Mouse (Mus musculus) MEL (cell line): Measurements from ENCODE around the gene Tmem186. TPM values are rescaled to one million over a fixed set of nuclear protein-coding genes. Genes with fewer than 3 reads are reported as not detected.
A peak's percentile ranks its signal among the peaks of the same experiment; 100 is the strongest.

ENCODE experiments used
- DNase-seq: peaks from one replicate; pipeline ENCODE4 v3.0.0; 2011; ENCODE audit warnings: low read depth, low spot score
- H3K27ac ChIP-seq: 2 replicates; pipeline ENCODE4 v1.5.1; 2012; ENCODE audit warnings: low read depth, mild to moderate bottlenecking, control low read depth, low read length, moderate library complexity; ENCODE audit not compliant: control insufficient read depth
- H3K27me3 ChIP-seq, 2 experiments: fragments of 150-350 bp in 1 of 2; sonication (generic) in 1 of 2; 2 replicates each; pipeline ENCODE4 v1.6.1; 2012; ENCODE audit warnings: low read length in 2 of 2, mild to moderate bottlenecking in 2 of 2, improper control_type of control experiment in 1 of 2, moderate library complexity in 1 of 2; ENCODE audit not compliant: insufficient read depth in 2 of 2, control insufficient read depth in 1 of 2
- H3K36me3 ChIP-seq, 2 experiments: 2 replicates each; pipeline ENCODE4 v1.6.1; 2012 to 2014; ENCODE audit warnings: low read length in 2 of 2, improper control_type of control experiment in 1 of 2, inconsistent platforms in 1 of 2, mild to moderate bottlenecking in 1 of 2; ENCODE audit not compliant: insufficient read depth in 2 of 2, control insufficient read depth in 1 of 2
- H3K4me1 ChIP-seq, 2 experiments: fragments of 150-350 bp in 1 of 2; sonication (generic) in 1 of 2; 2 replicates each; pipeline ENCODE4 v1.6.1; 2012; ENCODE audit warnings: low read length in 2 of 2, improper control_type of control experiment in 1 of 2, mild to moderate bottlenecking in 1 of 2; ENCODE audit not compliant: insufficient read depth in 2 of 2, control insufficient read depth in 1 of 2
- H3K4me3 ChIP-seq, 2 experiments: fragments of 150-350 bp in 1 of 2; sonication (generic) in 1 of 2; 2 replicates each; pipeline ENCODE4 v1.5.1; 2012; ENCODE audit warnings: low read depth in 2 of 2, low read length in 2 of 2, mild to moderate bottlenecking in 2 of 2, moderate library complexity in 2 of 2, control low read depth in 1 of 2, improper control_type of control experiment in 1 of 2; ENCODE audit not compliant: control insufficient read depth in 1 of 2, insufficient read depth in 1 of 2
- H3K79me2 ChIP-seq: 2 replicates; pipeline ENCODE4 v1.6.1; 2012; ENCODE audit warnings: mild to moderate bottlenecking, low read length, moderate library complexity; ENCODE audit not compliant: control insufficient read depth, poor library complexity, insufficient read depth
- H3K9ac ChIP-seq: 2 replicates; pipeline ENCODE4 v1.6.1; 2012; ENCODE audit warnings: low read depth, mild to moderate bottlenecking, control low read depth, low read length, moderate library complexity; ENCODE audit not compliant: control insufficient read depth, poor library complexity, severe bottlenecking
- H3K9me3 ChIP-seq: fragments of 150-350 bp; sonication (generic); replicated peaks from 2 replicates; pipeline ENCODE4 v1.6.1; 2012; ENCODE audit warnings: mild to moderate bottlenecking, low read length, improper control_type of control experiment, moderate library complexity; ENCODE audit not compliant: insufficient read depth
- BHLHE40 ChIP-seq: IDR thresholded peaks from 2 replicates; pipeline ENCODE4 v1.6.1; 2012; ENCODE audit warnings: low read depth, mild to moderate bottlenecking, inconsistent platforms, low read length, improper control_type of control experiment, borderline replicate concordance
- CTCF ChIP-seq, 3 experiments: IDR thresholded peaks in 2 of 3; conservative IDR thresholded peaks in 1 of 3; 2 replicates each; pipeline ENCODE4 v1.5.1; 2011 to 2012; ENCODE audit warnings: low read length in 3 of 3, low read depth in 2 of 3, mild to moderate bottlenecking in 2 of 3, improper control_type of control experiment in 1 of 3, inconsistent platforms in 1 of 3, mixed read lengths in 1 of 3, moderate library complexity in 1 of 3; ENCODE audit not compliant: control insufficient read depth in 1 of 3, insufficient read depth in 1 of 3, poor library complexity in 1 of 3, severe bottlenecking in 1 of 3
- E2F4 ChIP-seq: IDR thresholded peaks from 2 replicates; pipeline ENCODE4 v1.6.1; 2011; ENCODE audit warnings: low read depth, low read length, improper control_type of control experiment, borderline replicate concordance
- EP300 ChIP-seq, 2 experiments: IDR thresholded peaks; 2 replicates each; pipeline ENCODE4 v1.6.1; 2011; ENCODE audit warnings: improper control_type of control experiment in 2 of 2, low read length in 2 of 2, low read depth in 1 of 2, mild to moderate bottlenecking in 1 of 2
- ETS1 ChIP-seq: IDR thresholded peaks from 2 replicates; pipeline ENCODE4 v1.6.1; 2012; ENCODE audit warnings: low read depth, mild to moderate bottlenecking, inconsistent platforms, low read length, improper control_type of control experiment, moderate library complexity
- JUND ChIP-seq: IDR thresholded peaks from 2 replicates; pipeline ENCODE4 v1.6.1; 2011; ENCODE audit warnings: low read depth, mild to moderate bottlenecking, improper control_type of control experiment, low read length
- KAT2A ChIP-seq: conservative IDR thresholded peaks from 2 replicates; pipeline ENCODE4 v1.6.1; 2012; ENCODE audit warnings: low read depth, low read length, improper control_type of control experiment, inconsistent platforms
- MYC ChIP-seq: IDR thresholded peaks from 2 replicates; pipeline ENCODE4 v1.6.1; 2011; ENCODE audit warnings: low read depth, mild to moderate bottlenecking, low read length, improper control_type of control experiment, moderate library complexity
- NRF1 ChIP-seq: IDR thresholded peaks from 2 replicates; pipeline ENCODE4 v1.6.1; 2014; ENCODE audit warnings: low read depth, mild to moderate bottlenecking, inconsistent platforms, low read length, improper control_type of control experiment, moderate library complexity; ENCODE audit not compliant: poor library complexity, insufficient read depth, severe bottlenecking
- POLR2A ChIP-seq, 2 experiments: IDR thresholded peaks; 2 replicates each; pipeline ENCODE4 v1.6.1; 2011 to 2012; ENCODE audit warnings: low read length in 2 of 2, mild to moderate bottlenecking in 2 of 2, control low read depth in 1 of 2, improper control_type of control experiment in 1 of 2, low read depth in 1 of 2, moderate library complexity in 1 of 2; ENCODE audit not compliant: control insufficient read depth in 1 of 2, insufficient read depth in 1 of 2, poor library complexity in 1 of 2
- RAD21 ChIP-seq: IDR thresholded peaks from 2 replicates; pipeline ENCODE4 v1.6.1; 2011; ENCODE audit warnings: mild to moderate bottlenecking, low read depth, low read length, improper control_type of control experiment
- RCOR1 ChIP-seq: IDR thresholded peaks from 2 replicates; pipeline ENCODE4 v1.6.1; 2012; ENCODE audit warnings: low read depth, mild to moderate bottlenecking, inconsistent platforms, low read length, improper control_type of control experiment
- SMC3 ChIP-seq: IDR thresholded peaks from 2 replicates; pipeline ENCODE4 v1.6.1; 2011; ENCODE audit warnings: low read depth, low read length, improper control_type of control experiment
- TAL1 ChIP-seq: IDR thresholded peaks from 2 replicates; pipeline ENCODE4 v1.6.1; 2012; ENCODE audit warnings: mild to moderate bottlenecking, inconsistent platforms, low read length, moderate library complexity, mixed read lengths
- TBP ChIP-seq: IDR thresholded peaks from 2 replicates; pipeline ENCODE4 v1.8.0; 2011; ENCODE audit warnings: low read depth, low read length, improper control_type of control experiment
- USF2 ChIP-seq, 2 experiments: IDR thresholded peaks; 2 replicates each; pipeline ENCODE4 v1.6.1; 2011 to 2012; ENCODE audit warnings: improper control_type of control experiment in 2 of 2, low read length in 2 of 2, borderline replicate concordance in 1 of 2, inconsistent platforms in 1 of 2, low read depth in 1 of 2, mild to moderate bottlenecking in 1 of 2; ENCODE audit not compliant: insufficient read depth in 1 of 2
- ZC3H11A ChIP-seq: IDR thresholded peaks from 2 replicates; pipeline ENCODE4 v1.6.1; 2012; ENCODE audit warnings: low read depth, mild to moderate bottlenecking, inconsistent platforms, low read length, improper control_type of control experiment
- polyA plus RNA-seq, 2 experiments: library from polyadenylated mRNA; stranded (reverse) in 1 of 2; unstranded in 1 of 2; fragments of >175 nt in 1 of 2; fragments of >200 nt in 1 of 2; gene quantifications; 2 replicates each; pipeline versions ENCODE4 v1.2.1 to v1.2.4; 2012; ENCODE audit warnings: low replicate concordance in 2 of 2, low read depth in 1 of 2; ENCODE audit not compliant: insufficient read length in 2 of 2, insufficient read depth in 1 of 2, missing spikeins in 1 of 2
- total RNA-seq: library from RNA; depleted of rRNA; stranded (reverse); fragments of 300-350 nt; gene quantifications from 2 replicates; pipeline ENCODE4 v1.2.3, GENCODE M21; 2012

Gene Tmem186
- total and polyA plus RNA-seq, 3 experiments: 18.9 to 99.9 (median 22.5) TPM

- Histone ChIP-seq H3K36me3 (peaks cover 7 to 9% of the 10 kb centered on the region in 2 experiments; a peak in 3 of 4 replicates), H3K9me3 (no peaks in the 10 kb centered on the region), H3K79me2 (peaks cover 1% of the 10 kb centered on the region), H3K27me3 (no peaks in the 10 kb centered on the region), H3K9ac (no peak overlapping the region), H3K4me3 (no peak overlapping the region), H3K4me1 (no peaks in the 10 kb centered on the region; a peak in 1 of 4 replicates), H3K27ac (no peak overlapping the region)
- no peak for DNase-seq
- TF ChIP-seq TBP: no peak
- TF ChIP-seq TAL1: no peak
- no peak for TF ChIP-seq POLR2A (IDR thresholded peaks at IDR 0.05; ENCODE audit: control insufficient read depth in 1 of 2, insufficient read depth in 1 of 2, low read depth in 1 of 2, low read length in 2 of 2, poor library complexity in 1 of 2)
- TF ChIP-seq JUND: no peak
- TF ChIP-seq USF2 (IDR thresholded peaks at IDR 0.05; ENCODE audit: borderline replicate concordance in 1 of 2, insufficient read depth in 1 of 2, low read depth in 1 of 2, low read length in 2 of 2): no peak
- no peak for TF ChIP-seq NRF1
- no peak for TF ChIP-seq KAT2A
- no peak for TF ChIP-seq EP300 (IDR thresholded peaks at IDR 0.05; ENCODE audit: low read depth in 1 of 2, low read length in 2 of 2)
These were observed 8.0 kb upstream of the Tmem186 start for GRCm38 (mm10) chr16:8645546-8645945.

GRCm38 (mm10) chr16:8643855-8644254 lies 6.3 kb upstream of the Tmem186 start:
- TF ChIP-seq POLR2A (IDR thresholded peaks at IDR 0.05; ENCODE audit: control insufficient read depth in 1 of 2, insufficient read depth in 1 of 2, low read depth in 1 of 2, low read length in 2 of 2, poor library complexity in 1 of 2) (no peak), RCOR1 (no peak), BHLHE40 (no peak), RAD21 (peak; percentile 29), ZC3H11A (no peak), CTCF (IDR thresholded peaks at IDR 0.05 in 2 of 3, conservative IDR thresholded peaks at IDR 0.05 in 1 of 3; ENCODE audit: control insufficient read depth in 1 of 3, insufficient read depth in 1 of 3, low read depth in 2 of 3, low read length in 3 of 3, poor library complexity in 1 of 3, severe bottlenecking in 1 of 3) (peak; percentile 68 to 95 (median 77)), MYC (no peak), EP300 (IDR thresholded peaks at IDR 0.05; ENCODE audit: low read depth in 1 of 2, low read length in 2 of 2) (no peak), E2F4 (no peak), TAL1 (no peak), NRF1 (no peak), ETS1 (no peak), SMC3 (peak; percentile 70)
- Histone ChIP-seq H3K27me3 (no peaks in the 10 kb centered on the region), H3K4me1 (peaks cover 2 to 14% of the 10 kb centered on the region in 2 experiments; a peak in 3 of 4 replicates), H3K36me3 (peaks cover 8 to 23% of the 10 kb centered on the region in 2 experiments; a peak in 3 of 4 replicates), H3K9ac (no peak overlapping the region), H3K79me2 (peaks cover 11% of the 10 kb centered on the region), H3K9me3 (no peaks in the 10 kb centered on the region), H3K4me3 (no peak overlapping the region), H3K27ac (no peak overlapping the region)
- peak; percentile 73 for DNase-seq
